Mouse (Mus musculus) heart, embryonic 15.5 days (tissue): ENCODE data around the gene Cchcr1. TPM values are rescaled to one million over a fixed set of nuclear protein-coding genes. Genes with fewer than 3 reads are reported as not detected.

Experiments
- ATAC-seq: fragments of 200-750 bp; cut with Nextera tagmentation; replicated peaks from 2 replicates; pipeline ENCODE4 v1.8.0; 2017; ENCODE audit warnings: low read depth, moderate TSS enrichment; ENCODE audit not compliant: insufficient number of reproducible peaks, insufficient read depth, low FRiP score
- H3K27ac ChIP-seq: fragments of 300-500 bp; sonication (generic); 2 replicates; pipeline ENCODE4 v1.5.1; 2015; ENCODE audit warnings: mild to moderate bottlenecking, inconsistent platforms
- H3K27me3 ChIP-seq: fragments of 300-500 bp; sonication (generic); 2 replicates; pipeline ENCODE4 v1.6.1; 2015; ENCODE audit warnings: inconsistent platforms
- H3K36me3 ChIP-seq: fragments of 300-500 bp; sonication (generic); 2 replicates; pipeline ENCODE4 v1.6.1; 2015; ENCODE audit warnings: mild to moderate bottlenecking, inconsistent platforms
- H3K4me1 ChIP-seq: fragments of 300-500 bp; sonication (generic); replicated peaks from 2 replicates; pipeline ENCODE4 v1.6.1; 2015; ENCODE audit warnings: inconsistent platforms
- H3K4me2 ChIP-seq: fragments of 300-500 bp; sonication (generic); 2 replicates; pipeline ENCODE4 v1.6.1; 2015; ENCODE audit warnings: inconsistent platforms, mild to moderate bottlenecking, moderate library complexity
- H3K4me3 ChIP-seq: fragments of 300-500 bp; sonication (generic); 2 replicates; pipeline ENCODE4 v1.5.1; 2015; ENCODE audit warnings: mild to moderate bottlenecking, inconsistent platforms
- H3K9ac ChIP-seq: fragments of 300-500 bp; sonication (generic); 2 replicates; pipeline ENCODE4 v1.6.1; 2015; ENCODE audit warnings: mild to moderate bottlenecking, inconsistent platforms
- H3K9me3 ChIP-seq: fragments of 300-500 bp; sonication (generic); replicated peaks from 2 replicates; pipeline ENCODE4 v1.6.1; 2016; ENCODE audit warnings: inconsistent platforms
- WGBS: fragments of 180-500 bp; shearing (Covaris S2); methylation state at CpG from one replicate; pipeline ENCODE4 v1.1.7; 2015; ENCODE audit warnings: mixed read lengths; 5-methylcytosine and 5-hydroxymethylcytosine counted together
- polyA plus RNA-seq: library from polyadenylated mRNA; unstranded; fragments of >200 nt; fragmentation: Nextera tagmentation; extraction: Ambion mirVana; gene quantifications from 2 replicates; pipeline ENCODE4 v1.2.1, GENCODE M21; 2015

Cchcr1 gene
- polyA plus RNA-seq, 1 experiment from 2014 or later, result 12.8 TPM

DNA sequence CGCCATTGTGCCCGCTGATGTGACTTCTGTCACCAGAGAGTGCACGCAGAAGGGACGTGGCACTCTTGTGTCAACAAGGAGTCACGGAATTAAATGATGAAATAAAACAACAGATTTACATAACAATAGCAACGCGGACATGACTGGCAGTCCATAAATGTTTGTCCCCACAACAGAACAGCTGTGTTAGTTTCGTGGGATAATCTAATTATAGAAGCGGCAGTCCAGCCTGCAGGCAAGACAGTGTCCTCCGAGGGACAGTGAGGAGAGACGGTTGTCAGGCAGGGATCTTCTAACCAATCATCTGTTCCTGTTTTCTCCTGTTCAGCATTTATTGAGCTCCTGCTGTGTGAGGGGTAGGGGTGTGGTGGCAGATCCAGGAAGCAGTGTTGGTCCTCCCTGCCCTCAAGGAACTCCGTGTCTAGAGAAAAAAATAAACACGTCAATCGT, 26.5 kb downstream of the Cchcr1 start:
- 41% methylated on average over 14 of the region's 14 CpGs for WGBS
- Histone ChIP-seq H3K36me3 (no peaks in the 10 kb centered on the region), H3K4me2 (peak overlapping the region; percentile 38), H3K27me3 (no peaks in the 10 kb centered on the region), H3K4me3 (0 out of 2 replicates have a peak overlapping the region, but pooled peaks have one; percentile 3), H3K27ac (peak overlapping the region; percentile 33; the same call in 1 of the 2 replicates), H3K4me1 (peaks cover 17% of the 10 kb centered on the region), H3K9me3 (no peaks in the 10 kb centered on the region), H3K9ac (peak overlapping the region; percentile 3; the same call in 1 of the 2 replicates)
- ATAC-seq, result no peak

DNA sequence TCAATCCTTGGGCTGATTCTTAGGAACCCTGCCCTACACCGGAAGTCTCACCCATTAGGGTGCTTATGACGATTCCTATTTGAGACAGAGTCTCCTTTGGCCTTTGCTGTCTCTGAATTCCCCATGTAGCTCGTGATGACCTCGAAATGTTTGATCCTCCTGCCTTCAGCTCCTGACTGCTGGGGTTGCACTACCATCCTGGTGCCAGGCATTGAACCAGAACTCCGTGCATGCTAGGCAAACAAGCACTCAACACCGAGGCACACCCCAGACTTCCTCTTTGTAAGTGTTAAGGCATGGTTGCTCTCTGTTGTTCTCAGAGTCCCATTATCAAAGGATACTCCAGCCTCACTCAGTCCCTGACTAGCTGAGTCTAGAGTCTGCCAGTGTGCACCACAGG, 27.1 kb downstream of the Cchcr1 start:
- Histone ChIP-seq H3K36me3 (no peaks in the 10 kb centered on the region), H3K4me3 (no peak overlapping the region), H3K4me1 (peaks cover 23% of the 10 kb centered on the region), H3K27ac (0 out of 2 replicates have a peak overlapping the region, but pooled peaks have one; percentile 33), H3K4me2 (0 out of 2 replicates have a peak overlapping the region, but pooled peaks have one; percentile 38), H3K9me3 (no peaks in the 10 kb centered on the region), H3K27me3 (no peaks in the 10 kb centered on the region), H3K9ac (no peak overlapping the region; the same call in 1 of the 2 replicates)
- ATAC-seq, result no peak
- 69% methylated on average over 6 of the region's 6 CpGs for WGBS

DNA sequence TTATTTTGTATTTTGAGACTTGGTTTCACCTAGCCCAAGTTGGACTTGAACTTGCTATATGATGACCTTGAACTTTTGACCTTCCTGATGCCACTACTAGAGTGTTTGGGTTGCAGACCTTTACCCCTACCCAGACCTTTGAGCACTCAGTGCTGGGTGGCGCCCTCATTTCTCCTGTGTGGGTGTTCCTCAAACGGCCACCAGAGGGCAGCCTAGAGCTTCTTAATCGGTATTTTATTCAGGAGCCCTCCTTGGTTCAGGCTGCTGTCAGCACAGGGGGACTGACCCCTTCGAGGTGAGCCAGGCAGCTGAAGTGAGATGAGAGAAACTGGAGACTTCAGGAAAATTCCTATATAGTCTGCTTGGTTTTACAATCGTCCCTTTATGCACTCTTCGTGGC, 27.8 kb downstream of the Cchcr1 start:
- no peaks in the 10 kb centered on the region for H3K36me3 ChIP-seq
- H3K4me3 ChIP-seq, result no peak overlapping the region
- ATAC-seq, result no peak
- H3K27ac ChIP-seq, result no peak overlapping the region
- WGBS, result 37% methylated on average over 6 of the region's 6 CpGs
- no peak overlapping the region for H3K9ac ChIP-seq
- H3K4me2 ChIP-seq, result no peak overlapping the region
- H3K27me3 ChIP-seq, result no peaks in the 10 kb centered on the region
- no peaks in the 10 kb centered on the region for H3K9me3 ChIP-seq
- peaks cover 24% of the 10 kb centered on the region for H3K4me1 ChIP-seq

DNA sequence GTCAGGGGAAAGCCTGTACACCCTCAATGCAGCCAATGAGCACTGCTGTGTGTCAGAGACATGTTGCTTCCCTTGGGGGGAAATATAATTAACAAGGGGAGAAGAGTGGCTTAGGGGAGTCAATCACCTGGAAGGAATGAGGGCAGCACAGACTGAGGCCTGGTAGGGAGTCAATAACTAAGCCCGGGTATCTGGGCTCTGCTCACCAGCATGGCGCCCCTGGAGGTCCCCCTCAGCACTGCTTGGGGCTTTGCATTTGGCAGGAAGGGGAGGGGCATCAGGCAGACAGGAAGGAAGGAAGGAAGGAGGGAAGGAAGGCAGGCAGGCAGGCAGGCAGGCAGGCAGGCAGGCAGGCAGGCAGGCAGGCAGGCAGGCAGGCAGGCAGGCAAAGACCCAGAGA, 30.6 kb downstream of the Cchcr1 start:
- Histone ChIP-seq H3K4me2 (no peak overlapping the region), H3K9me3 (no peaks in the 10 kb centered on the region), H3K36me3 (no peaks in the 10 kb centered on the region), H3K27me3 (no peaks in the 10 kb centered on the region), H3K9ac (no peak overlapping the region), H3K4me1 (peaks cover 47% of the 10 kb centered on the region), H3K27ac (no peak overlapping the region), H3K4me3 (no peak overlapping the region)
- no peak for ATAC-seq
- 89% methylated on average over 2 of the region's 2 CpGs for WGBS

DNA sequence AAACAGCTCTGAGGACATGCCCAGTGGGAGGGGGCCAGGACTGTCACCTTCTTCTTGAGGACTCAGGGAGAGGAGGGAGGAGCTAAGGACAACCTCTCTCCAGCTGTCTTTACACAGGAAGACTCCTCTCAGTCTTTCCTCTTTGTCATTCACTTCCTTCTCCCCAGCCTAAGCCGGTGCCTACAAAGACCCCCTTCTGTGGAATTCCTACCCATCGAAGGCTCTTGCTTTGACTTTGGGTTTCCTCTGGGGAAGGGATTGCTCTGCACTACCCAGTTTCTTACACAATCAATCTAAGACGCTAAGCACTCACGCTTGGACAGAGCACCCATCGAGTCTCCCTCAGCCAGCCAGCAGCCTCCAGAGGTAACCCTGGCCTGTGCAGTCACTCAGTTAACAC, 31.7 kb downstream of the Cchcr1 start:
- 24% methylated on average over 5 of the region's 5 CpGs for WGBS
- Histone ChIP-seq H3K9me3 (no peaks in the 10 kb centered on the region), H3K9ac (no peak overlapping the region), H3K27ac (peak overlapping the region; percentile 99), H3K4me1 (peaks cover 43% of the 10 kb centered on the region), H3K4me3 (no peak overlapping the region), H3K36me3 (no peaks in the 10 kb centered on the region), H3K4me2 (no peak overlapping the region), H3K27me3 (no peaks in the 10 kb centered on the region)
- no peak for ATAC-seq

DNA sequence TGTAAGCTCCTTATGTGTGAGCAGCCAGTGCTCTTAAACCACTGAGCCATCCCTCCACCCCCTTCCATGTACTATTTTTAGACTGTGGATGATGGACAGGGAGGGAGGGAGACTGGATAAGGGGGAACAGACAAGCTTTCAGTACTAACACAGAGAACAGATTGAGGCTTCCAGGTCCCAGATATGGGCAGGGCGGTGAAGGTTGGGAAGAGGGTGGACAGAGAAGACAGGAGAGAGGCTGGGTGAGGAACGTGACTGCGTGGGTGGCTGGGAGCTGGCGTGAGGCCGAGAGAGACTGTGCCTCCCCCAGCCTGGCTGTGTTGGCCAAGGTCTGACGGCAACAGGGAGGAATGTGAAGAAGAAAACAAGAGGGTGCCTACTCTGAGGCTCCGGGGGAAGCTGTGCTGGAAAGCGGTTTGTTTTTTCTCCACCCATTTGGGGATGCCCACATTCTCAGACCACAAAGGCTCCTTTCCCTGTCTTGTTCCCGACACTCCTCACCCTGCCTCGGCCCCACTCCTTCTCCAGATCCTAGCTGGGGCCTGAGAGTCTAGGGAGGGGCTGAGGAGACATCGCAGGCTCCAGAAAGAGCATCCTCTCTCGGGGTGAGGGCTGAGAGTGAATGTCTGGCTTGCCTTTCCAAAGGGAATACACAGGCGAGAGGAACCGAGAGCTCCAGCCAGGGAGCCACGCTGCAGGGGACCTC, 32.7 kb downstream of the Cchcr1 start:
- H3K4me1 ChIP-seq, result peaks cover 37% of the 10 kb centered on the region
- peak; percentile 91 for ATAC-seq
- peak overlapping the region; percentile 31 for H3K4me3 ChIP-seq
- H3K27me3 ChIP-seq, result no peaks in the 10 kb centered on the region
- H3K9me3 ChIP-seq, result no peaks in the 10 kb centered on the region
- no peaks in the 10 kb centered on the region for H3K36me3 ChIP-seq
- H3K4me2 ChIP-seq, result peak overlapping the region; percentile 59
- peak overlapping the region; percentile 50 for H3K9ac ChIP-seq
- 19% methylated on average over 15 of the region's 15 CpGs for WGBS
- peak overlapping the region; percentile 99 for H3K27ac ChIP-seq

DNA sequence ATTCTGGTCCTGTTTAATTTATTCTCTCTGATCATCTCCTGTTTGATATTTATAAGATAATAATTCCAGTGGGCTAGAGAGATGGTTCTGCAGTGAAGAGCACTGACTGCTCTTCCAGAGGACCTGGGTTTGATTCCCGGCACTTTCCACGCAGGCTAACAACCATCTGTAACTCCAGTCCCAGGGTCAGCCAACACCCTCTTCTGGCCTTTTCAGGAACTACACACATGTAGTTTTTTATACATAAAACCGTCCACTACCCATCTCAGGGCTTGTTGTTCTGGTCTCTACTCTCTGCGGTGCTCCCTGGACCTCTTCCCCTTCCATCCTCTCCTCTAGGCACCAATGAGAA, 33.2 kb downstream of the Cchcr1 start:
- Histone ChIP-seq H3K4me3 (peak overlapping the region; percentile 31), H3K4me2 (peak overlapping the region; percentile 59), H3K27me3 (no peaks in the 10 kb centered on the region), H3K9ac (peak overlapping the region; percentile 50), H3K36me3 (no peaks in the 10 kb centered on the region), H3K9me3 (no peaks in the 10 kb centered on the region), H3K4me1 (peaks cover 37% of the 10 kb centered on the region), H3K27ac (peak overlapping the region; percentile 99)
- WGBS, result 93% methylated on average over 4 of the region's 4 CpGs
- no peak for ATAC-seq

DNA sequence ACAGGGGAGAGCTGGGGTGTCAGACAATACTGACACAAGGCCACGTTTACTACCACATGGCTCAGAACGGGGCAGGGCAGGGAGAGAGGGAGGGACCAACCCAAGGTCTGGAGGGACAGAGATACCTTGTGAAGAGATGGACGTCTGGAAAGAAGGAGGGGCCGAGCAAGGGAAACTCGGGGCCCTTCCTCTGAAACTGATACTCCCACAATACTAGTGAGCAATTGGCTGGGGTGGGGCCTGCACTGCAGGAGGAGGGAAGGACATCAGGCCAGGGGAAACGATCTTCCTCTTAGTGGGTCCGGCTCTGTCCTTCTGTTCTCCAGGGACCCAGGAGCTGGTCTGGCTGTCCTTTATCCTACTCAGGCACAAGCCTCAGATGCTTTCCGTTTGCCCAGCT, 34.0 kb downstream of the Cchcr1 start:
- WGBS, result 51% methylated on average over 8 of the region's 8 CpGs

DNA sequence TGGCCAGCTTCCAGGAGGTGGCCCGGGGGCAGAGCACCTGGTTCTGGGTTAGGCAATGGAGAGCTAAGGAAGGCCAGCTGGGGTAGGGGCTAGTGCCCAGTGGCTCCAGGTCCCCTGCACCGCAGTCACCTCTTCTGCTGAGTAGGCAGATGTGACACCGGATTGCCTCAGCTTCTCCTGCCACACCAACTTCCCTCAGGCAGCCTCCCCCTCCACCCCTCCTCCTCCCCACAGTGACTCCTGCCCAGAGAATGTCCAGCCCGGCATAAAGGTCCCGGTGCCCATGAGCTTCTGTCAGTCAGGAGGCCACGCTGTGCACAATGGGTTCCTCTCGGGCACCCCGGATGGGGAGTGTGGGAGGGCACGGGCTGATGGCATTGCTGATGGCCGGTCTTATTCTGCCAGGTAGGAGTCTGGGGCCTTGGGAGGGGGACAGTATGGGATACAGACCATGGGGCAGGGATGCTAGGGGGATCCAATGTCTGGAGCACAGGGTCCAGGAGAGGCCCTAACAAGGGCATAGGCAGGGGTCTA, 35.0 kb downstream of the Cchcr1 start, which contains the start of gene Cdsn:
Gene Cdsn, plus strand, starts transcription at position 248 of the 534 bp plus-strand sequence.
- Histone ChIP-seq H3K4me1 (peaks cover 41% of the 10 kb centered on the region), H3K36me3 (no peaks in the 10 kb centered on the region), H3K4me2 (no peak within 1 kb of the TSS), H3K4me3 (no peak within 1 kb of the TSS), H3K9me3 (no peaks in the 10 kb centered on the region), H3K9ac (no peak within 1 kb of the TSS), H3K27ac (peak within 1 kb of the TSS; percentile 99), H3K27me3 (no peaks in the 10 kb centered on the region)
- WGBS, result 76% methylated on average over 10 of the region's 10 CpGs
- no peak for ATAC-seq

More for the DNA sequence above, 34.0 kb downstream of the Cchcr1 start:
- H3K9me3 ChIP-seq, result no peaks in the 10 kb centered on the region
- no peaks in the 10 kb centered on the region for H3K36me3 ChIP-seq
- H3K4me2 ChIP-seq, result no peak overlapping the region
- H3K27me3 ChIP-seq, result no peaks in the 10 kb centered on the region
- no peak overlapping the region for H3K4me3 ChIP-seq
- peaks cover 38% of the 10 kb centered on the region for H3K4me1 ChIP-seq
- H3K9ac ChIP-seq, result no peak overlapping the region
- no peak for ATAC-seq
- peak overlapping the region; percentile 99 for H3K27ac ChIP-seq

DNA sequence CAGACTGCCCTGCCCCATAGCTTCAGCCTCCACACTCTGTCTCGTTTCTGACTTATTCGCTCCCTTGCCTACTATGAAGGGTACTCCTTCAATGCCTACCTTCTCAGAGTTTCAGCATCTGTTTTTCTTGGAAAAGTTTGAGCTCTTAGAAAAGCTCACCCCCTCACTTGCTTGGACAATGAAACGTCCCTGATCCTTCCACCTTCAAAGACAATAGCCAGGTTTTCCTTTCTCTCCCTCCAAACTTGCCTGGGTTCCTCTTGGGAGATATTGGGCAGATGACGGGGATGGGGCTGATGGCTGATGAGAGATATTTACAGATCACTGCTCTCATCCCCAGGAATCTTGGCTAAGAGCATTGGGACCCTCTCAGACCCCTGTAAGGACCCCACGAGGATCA, 37.4 kb downstream of the Cchcr1 start:
- H3K4me3 ChIP-seq, result no peak overlapping the region
- no peak for ATAC-seq
- H3K4me2 ChIP-seq, result no peak overlapping the region
- no peaks in the 10 kb centered on the region for H3K36me3 ChIP-seq
- no peaks in the 10 kb centered on the region for H3K9me3 ChIP-seq
- 73% methylated on average over 5 of the region's 5 CpGs for WGBS
- H3K9ac ChIP-seq, result no peak overlapping the region
- H3K4me1 ChIP-seq, result peaks cover 32% of the 10 kb centered on the region
- H3K27ac ChIP-seq, result no peak overlapping the region
- no peaks in the 10 kb centered on the region for H3K27me3 ChIP-seq

DNA sequence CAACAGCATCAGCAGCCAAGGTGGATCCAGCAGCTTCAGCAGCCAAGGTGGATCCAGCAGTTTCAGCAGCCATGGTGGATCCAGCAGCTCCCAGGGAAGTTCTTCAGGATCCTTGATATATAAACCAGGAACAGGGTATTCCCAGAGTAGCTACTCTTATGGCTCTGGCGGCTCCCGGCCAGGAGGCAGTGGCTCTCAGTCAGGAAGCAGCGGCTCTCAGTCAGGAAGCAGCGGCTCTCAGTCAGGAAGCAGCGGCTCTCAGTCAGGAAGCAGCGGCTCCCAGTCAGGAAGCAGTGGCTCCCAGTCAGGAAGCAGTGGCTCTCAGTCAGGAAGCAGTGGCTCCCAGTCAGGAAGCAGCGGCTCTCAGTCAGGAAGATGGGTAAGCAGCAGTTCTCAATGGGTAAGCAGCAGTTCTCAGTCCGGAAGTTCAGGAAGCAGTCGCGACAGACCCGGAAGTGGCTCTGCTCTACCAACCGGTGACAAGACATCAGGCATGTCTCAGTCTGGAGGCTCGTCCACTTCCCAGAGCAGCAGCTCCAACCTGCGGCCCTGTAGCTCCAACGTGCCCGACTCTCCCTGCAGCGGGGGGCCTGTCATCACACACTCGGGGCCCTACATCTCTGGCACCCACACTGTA, 38.0 kb downstream of the Cchcr1 start:
- Histone ChIP-seq H3K4me1 (peaks cover 30% of the 10 kb centered on the region), H3K27me3 (no peaks in the 10 kb centered on the region), H3K9me3 (no peaks in the 10 kb centered on the region), H3K4me2 (no peak overlapping the region), H3K27ac (no peak overlapping the region), H3K36me3 (no peaks in the 10 kb centered on the region), H3K9ac (no peak overlapping the region), H3K4me3 (no peak overlapping the region)
- 84% methylated on average over 18 of the region's 18 CpGs for WGBS
- ATAC-seq, result no peak
